ENCODE assay signal across 37 mouse cellular contexts in genomic region chr12:84687531-84687930, GRCm38 (mm10). TPM values are rescaled to one million over a fixed set of nuclear protein-coding genes. Genes with fewer than 3 reads are reported as not detected.
"Had no signal": no experiment of that assay in that cellular context is flagged by ENCODE, and none has a peak within 500 bp of the region (broad histone marks: within the 10 kb centered on the region; RNA-seq: fewer than 3 reads in every experiment).

No protein-coding gene starts in this region.

- H3K27me3 ChIP-seq: embryonic facial prominence, embryonic 12.5 days; embryonic facial prominence, embryonic 13.5 days; forebrain, embryonic 13.5 days; forebrain, embryonic 15.5 days had no signal

- H3K4me1 ChIP-seq: embryonic facial prominence, embryonic 10.5 days; embryonic facial prominence, embryonic 12.5 days; embryonic facial prominence, embryonic 13.5 days; embryonic facial prominence, embryonic 15.5 days; forebrain, embryonic 13.5 days; forebrain, embryonic 15.5 days had no signal

- DNase-seq: cerebellum, adult 8-10 months; cerebellum, adult 9-10 months; cerebellum, adult 9-11 months; cerebellum, postnatal 10 days; cerebellum, postnatal 14 days; cerebellum, postnatal 25 days; cerebellum, postnatal 36 days; embryo, embryonic 11 days; gastrocnemius, adult 2 months; gastrocnemius, postnatal 10 days; gastrocnemius, postnatal 14 days; gastrocnemius, postnatal 25 days; gastrocnemius, postnatal 36 days; heart, adult 11 months; heart, adult 18-20 months; heart, adult 2 months had no signal

- H3K9ac ChIP-seq: embryonic facial prominence, embryonic 12.5 days; embryonic facial prominence, embryonic 13.5 days; embryonic facial prominence, embryonic 15.5 days; forebrain, embryonic 12.5 days; forebrain, embryonic 13.5 days; forebrain, embryonic 15.5 days had no signal

- H3K4me2 ChIP-seq: embryonic facial prominence, embryonic 12.5 days; embryonic facial prominence, embryonic 13.5 days; embryonic facial prominence, embryonic 15.5 days; forebrain, embryonic 12.5 days; forebrain, embryonic 13.5 days; forebrain, embryonic 15.5 days had no signal

- H3K9me3 ChIP-seq: embryonic facial prominence, embryonic 10.5 days; embryonic facial prominence, embryonic 12.5 days; embryonic facial prominence, embryonic 13.5 days; embryonic facial prominence, embryonic 15.5 days; forebrain, embryonic 10.5 days; forebrain, embryonic 12.5 days; forebrain, embryonic 13.5 days; forebrain, embryonic 15.5 days had no signal

- H3K36me3 ChIP-seq: embryonic facial prominence, embryonic 10.5 days; embryonic facial prominence, embryonic 12.5 days; embryonic facial prominence, embryonic 13.5 days; embryonic facial prominence, embryonic 15.5 days; forebrain, embryonic 10.5 days; forebrain, embryonic 12.5 days; forebrain, embryonic 15.5 days had no signal

- H3K4me3 ChIP-seq: embryonic facial prominence, embryonic 10.5 days; embryonic facial prominence, embryonic 12.5 days; embryonic facial prominence, embryonic 13.5 days; embryonic facial prominence, embryonic 15.5 days; erythroblast, embryonic 14.5 days; forebrain, embryonic 10.5 days; forebrain, embryonic 12.5 days; forebrain, embryonic 13.5 days; forebrain, embryonic 15.5 days; gastrocnemius, adult 2 months; heart, adult 2 months had no signal

- H3K27ac ChIP-seq: embryonic facial prominence, embryonic 10.5 days; embryonic facial prominence, embryonic 12.5 days; embryonic facial prominence, embryonic 13.5 days; embryonic facial prominence, embryonic 15.5 days; forebrain, embryonic 10.5 days; forebrain, embryonic 12.5 days; forebrain, embryonic 13.5 days; forebrain, embryonic 15.5 days; gastrocnemius, adult 2 months; heart, adult 2 months had no signal

- ATAC-seq: forebrain, embryonic 13.5 days; forebrain, embryonic 14.5 days; forebrain, embryonic 15.5 days had no signal

RNA-seq across cellular contexts. Expression of gene Syndig1l, which starts 11.1 kb away (rescaled TPM):
- total RNA-seq: common myeloid progenitor, adult 5-6 weeks; gastrocnemius, adult 18-20 months; gastrocnemius, adult 2 months; gastrocnemius, adult 8-10 months; gastrocnemius, postnatal 10 days; gastrocnemius, postnatal 14 days; gastrocnemius, postnatal 25 days; gastrocnemius, postnatal 36 days; gastrocnemius, postnatal 4 days; granulocyte monocyte progenitor cell, adult 5-6 weeks; heart, adult 2 months; heart, adult 8-10 months had no signal
- polyA plus RNA-seq: embryonic facial prominence, embryonic 10.5 days; embryonic facial prominence, embryonic 11.5 days; embryonic facial prominence, embryonic 13.5 days; heart, adult 2 months had no signal

RNA-seq across cellular contexts. Expression of gene Vrtn, which starts 46.7 kb away (rescaled TPM):
- total RNA-seq: common myeloid progenitor, adult 5-6 weeks; gastrocnemius, adult 18-20 months; gastrocnemius, adult 2 months; gastrocnemius, adult 8-10 months; gastrocnemius, postnatal 10 days; gastrocnemius, postnatal 14 days; gastrocnemius, postnatal 25 days; gastrocnemius, postnatal 36 days; gastrocnemius, postnatal 4 days; granulocyte monocyte progenitor cell, adult 5-6 weeks; heart, adult 18-20 months; heart, adult 2 months; heart, adult 8-10 months had no signal
- polyA plus RNA-seq: embryonic facial prominence, embryonic 10.5 days; embryonic facial prominence, embryonic 11.5 days; embryonic facial prominence, embryonic 12.5 days; embryonic facial prominence, embryonic 13.5 days; embryonic facial prominence, embryonic 14.5 days; erythroblast, embryonic 14.5 days; forebrain, embryonic 10.5 days; forebrain, embryonic 11.5 days; forebrain, embryonic 12.5 days; forebrain, embryonic 13.5 days; forebrain, embryonic 14.5 days; forebrain, embryonic 15.5 days; frontal cortex, adult 2 months; gonadal fat pad, adult 2 months; heart, adult 2 months had no signal
